Mouse (Mus musculus): ENCODE results near the gene Vsig1. TPM values are rescaled to one million over a fixed set of nuclear protein-coding genes. Genes with fewer than 3 reads are reported as not detected.

The Vsig1 gene
- polyA plus RNA-seq (2014; fragmentation: Illumina TruSeq; extraction: RNeasy Lipid Tissue Mini Kit (QIAGEN cat#74804); ENCODE audit: low read depth, low replicate concordance): 8.6 TPM

GRCm38 (mm10) chrX:140907360-140907759 is at the start of gene Vsig1:
TSS of gene Vsig1 (plus strand) at chrX:140907608.

GRCm38 (mm10) chrX:140956272-140956940 is 49.0 kb downstream of the Vsig1 start, which contains the start of the genes Psmd10 and Atg4a:
TSS of gene Psmd10 (minus strand) at chrX:140956728.
TSS of gene Atg4a (plus strand) at chrX:140956907.

Other genes with a start within 250 kb of the Vsig1 start
- gene Mid2, start 243.0 kb upstream of the Vsig1 start, polyA plus RNA-seq (2014; fragmentation: Illumina TruSeq; extraction: RNeasy Lipid Tissue Mini Kit (QIAGEN cat#74804); ENCODE audit: low read depth, low replicate concordance): 10.3 TPM
- 0.30 TPM for gene Tex13b, start 94.2 kb upstream of the Vsig1 start, polyA plus RNA-seq (2014; fragmentation: Illumina TruSeq; extraction: RNeasy Lipid Tissue Mini Kit (QIAGEN cat#74804); ENCODE audit: low read depth, low replicate concordance)
- 50.3 TPM for gene Psmd10, start 49.1 kb downstream of the Vsig1 start, polyA plus RNA-seq (2014; fragmentation: Illumina TruSeq; extraction: RNeasy Lipid Tissue Mini Kit (QIAGEN cat#74804); ENCODE audit: low read depth, low replicate concordance)
- gene Atg4a, start 49.3 kb downstream of the Vsig1 start, polyA plus RNA-seq (2014; fragmentation: Illumina TruSeq; extraction: RNeasy Lipid Tissue Mini Kit (QIAGEN cat#74804); ENCODE audit: low read depth, low replicate concordance): 187 TPM

Measured in adipose tissue, adult 10 weeks (tissue).